Mouse (Mus musculus): ENCODE measurements at regions not wholly inside any gene's neighbourhood (a gene's known extent, or its start where the extent isn't known, plus 50 kb on each side); places are given as distances from the start of the nearest gene placed in this dataset.

- TF ChIP-seq GATA1 (IDR thresholded peaks at IDR 0.05; ENCODE audit: borderline replicate concordance, low read length) (no peak), FLI1 (IDR thresholded peaks at IDR 0.05; ENCODE audit: low read length) (no peak)
Measured at GRCm38 (mm10) chr1:137591295-137591694, 584.2 kb downstream of the Ptprc start.
